ENCODE assay signal across 26 mouse cellular contexts in genomic region chr1:178765650-178766049, GRCm38 (mm10).
"Had no signal": no experiment of that assay in that cellular context is flagged by ENCODE, and none has a peak within 500 bp of the region (broad histone marks: within the 10 kb centered on the region; RNA-seq: fewer than 3 reads in every experiment).

No protein-coding gene starts in this region.

- H3K9me3 ChIP-seq: heart, embryonic 10.5 days; heart, embryonic 12.5 days; hindbrain, embryonic 10.5 days; hindbrain, embryonic 12.5 days; intestine, embryonic 15.5 days; kidney, embryonic 15.5 days; limb, embryonic 13.5 days; limb, embryonic 15.5 days; liver, embryonic 12.5 days had no signal

- H3K9ac ChIP-seq: heart, embryonic 12.5 days; hindbrain, embryonic 12.5 days; hindbrain, embryonic 14.5 days; intestine, embryonic 15.5 days; kidney, embryonic 15.5 days; limb, embryonic 13.5 days; limb, embryonic 15.5 days; liver, embryonic 12.5 days had no signal

- H3K27me3 ChIP-seq: heart, embryonic 12.5 days; hindbrain, embryonic 12.5 days; intestine, embryonic 15.5 days; kidney, embryonic 15.5 days; limb, embryonic 13.5 days; limb, embryonic 15.5 days; liver, embryonic 12.5 days had no signal

- H3K4me3 ChIP-seq: heart, embryonic 10.5 days; heart, embryonic 12.5 days; hindbrain, embryonic 10.5 days; hindbrain, embryonic 12.5 days; intestine, embryonic 15.5 days; kidney, embryonic 15.5 days; limb, embryonic 13.5 days; limb, embryonic 15.5 days; liver, embryonic 12.5 days had no signal

- ATAC-seq: hindbrain, embryonic 16.5 days; inflammation-experienced regulatory T-cells, adult 6 months; intestine, embryonic 15.5 days; intestine, postnatal 0 days; liver, embryonic 12.5 days had no signal

- H3K36me3 ChIP-seq: heart, embryonic 10.5 days; heart, embryonic 12.5 days; hindbrain, embryonic 10.5 days; hindbrain, embryonic 12.5 days; intestine, embryonic 15.5 days; kidney, embryonic 15.5 days; limb, embryonic 13.5 days; limb, embryonic 15.5 days; liver, embryonic 12.5 days had no signal

- DNase-seq: gastrocnemius, postnatal 14 days; gastrocnemius, postnatal 36 days; heart, adult 18-20 months; heart, postnatal 10 days; heart, postnatal 4 days; kidney, adult 18-20 months; kidney, adult 9 months; kidney, postnatal 14 days; kidney, postnatal 36 days; layer of hippocampus, adult 9-11 months; layer of hippocampus, postnatal 36 days; left cerebral cortex, postnatal 4 days had no signal

- H3K27ac ChIP-seq: heart, embryonic 10.5 days; hindbrain, embryonic 10.5 days; hindbrain, embryonic 12.5 days; hindbrain, embryonic 14.5 days; intestine, embryonic 15.5 days; kidney, embryonic 15.5 days; kidney, postnatal 0 days; limb, embryonic 13.5 days; limb, embryonic 15.5 days; liver, embryonic 12.5 days had no signal

- H3K4me1 ChIP-seq: hindbrain, embryonic 10.5 days; intestine, embryonic 15.5 days; kidney, embryonic 15.5 days had no signal
